Mouse (Mus musculus) CD4-positive, CD25-positive, alpha-beta regulatory T cell (primary cell): ENCODE results near the gene Gm20594. TPM values are rescaled to one million over a fixed set of nuclear protein-coding genes. Genes with fewer than 3 reads are reported as not detected.

Source experiments
- polyA plus RNA-seq: library from polyadenylated mRNA; unstranded; fragments of 100-300 nt; shearing (Covaris generic); gene quantifications from one replicate; pipeline ENCODE4 v1.2.1, GENCODE M21; 2017

Gm20594 gene
- polyA plus RNA-seq: not detected

DNA sequence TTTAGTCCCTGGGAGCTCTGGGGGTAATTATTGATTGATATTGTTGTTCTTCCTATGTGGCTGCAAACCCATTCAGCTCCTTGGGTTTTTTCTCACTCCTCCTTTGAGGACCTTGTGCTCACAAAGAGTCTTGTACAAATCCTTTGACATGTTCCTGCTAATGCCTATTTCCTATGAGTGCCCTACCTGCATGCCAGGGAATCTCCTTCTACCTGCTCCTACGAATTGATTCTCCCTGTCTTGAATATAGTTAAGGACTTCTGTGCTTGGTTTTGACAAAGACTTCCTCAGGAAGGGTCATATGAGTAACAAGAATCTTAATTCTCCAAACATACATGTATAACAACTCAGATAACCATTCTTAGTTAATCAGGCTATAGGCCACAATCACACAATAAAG lies at the start of gene Gm20594:
Gene Gm20594 (plus strand): TSS at position 301 of the 400 bp plus-strand sequence.

Other genes starting within 250 kb of the Gm20594 start
- 0.08 TPM for gene Lrrtm4, start 201.0 kb downstream of the Gm20594 start, polyA plus RNA-seq